Mouse (Mus musculus) olfactory bulb, adult 2 months (tissue): ENCODE results near the gene Mrs2.

Experiments used
- CTCF ChIP-seq: fragments of 200-500 bp; IDR thresholded peaks from 2 replicates; pipeline ENCODE4 v1.5.1; 2012; ENCODE audit warnings: low read depth, mild to moderate bottlenecking, low read length, moderate library complexity; ENCODE audit not compliant: insufficient read depth
- POLR2A ChIP-seq: fragments of 200-500 bp; IDR thresholded peaks from 2 replicates; pipeline ENCODE4 v1.6.1; 2012; ENCODE audit warnings: mild to moderate bottlenecking, low read depth, low read length, moderate library complexity; ENCODE audit not compliant: insufficient read depth

GRCm38 (mm10) chr13:24942512-24943282 lies 77.5 kb downstream of the Mrs2 start, which contains the start of gene Gpld1:
- TF ChIP-seq POLR2A, result no peak
- no peak for TF ChIP-seq CTCF
